Mouse (Mus musculus) olfactory bulb, adult 2 months (tissue): ENCODE measurements around the gene Itpk1. TPM values are rescaled to one million over a fixed set of nuclear protein-coding genes. Genes with fewer than 3 reads are reported as not detected.

Experiments
- H3K27ac ChIP-seq: fragments of 200-500 bp; 2 replicates; pipeline ENCODE4 v1.5.1; 2012; ENCODE audit warnings: low read depth, low read length; ENCODE audit not compliant: insufficient read depth
- H3K4me1 ChIP-seq: fragments of 200-500 bp; 2 replicates; pipeline ENCODE4 v1.6.1; 2012; ENCODE audit warnings: low read length; ENCODE audit not compliant: control insufficient read depth, insufficient read depth
- H3K4me3 ChIP-seq: fragments of 200-500 bp; 2 replicates; pipeline ENCODE4 v1.5.1; 2012; ENCODE audit warnings: mild to moderate bottlenecking, low read depth, low read length, moderate library complexity; ENCODE audit not compliant: insufficient read depth
- CTCF ChIP-seq: fragments of 200-500 bp; IDR thresholded peaks from 2 replicates; pipeline ENCODE4 v1.5.1; 2012; ENCODE audit warnings: low read depth, mild to moderate bottlenecking, low read length, moderate library complexity; ENCODE audit not compliant: insufficient read depth
- POLR2A ChIP-seq: fragments of 200-500 bp; IDR thresholded peaks from 2 replicates; pipeline ENCODE4 v1.6.1; 2012; ENCODE audit warnings: mild to moderate bottlenecking, low read depth, low read length, moderate library complexity; ENCODE audit not compliant: insufficient read depth
- WGBS: fragments of 180-500 bp; shearing (Covaris S2); methylation state at CpG from one replicate; pipeline ENCODE4 v1.1.7; 2018; 5-methylcytosine and 5-hydroxymethylcytosine counted together
- polyA plus RNA-seq: library from polyadenylated mRNA; stranded (reverse); fragments of >200 nt; gene quantifications from 2 replicates; pipeline ENCODE4 v1.2.4, GENCODE M21; 2012; ENCODE audit warnings: low replicate concordance; ENCODE audit not compliant: missing spikeins, insufficient read depth, insufficient read length

The Itpk1 gene
- polyA plus RNA-seq, 1 experiment: not detected

GRCm38 (mm10) chr12:102661772-102662171 lies 43.0 kb downstream of the Itpk1 start:
- WGBS: 58% methylated on average over 7 of the region's 7 CpGs
- H3K27ac ChIP-seq: peak overlapping the region; percentile 63
- TF ChIP-seq POLR2A (no peak), CTCF (no peak)
- H3K4me1 ChIP-seq: peaks cover 41% of the 10 kb centered on the region
- no peak overlapping the region for H3K4me3 ChIP-seq

GRCm38 (mm10) chr12:102660906-102661651 lies 43.7 kb downstream of the Itpk1 start:
- H3K4me1 ChIP-seq: peaks cover 44% of the 10 kb centered on the region
- no peak for TF ChIP-seq CTCF
- peak overlapping the region; percentile 63 for H3K27ac ChIP-seq
- 94% methylated on average over 8 of the region's 8 CpGs for WGBS
- no peak overlapping the region for H3K4me3 ChIP-seq

- Histone ChIP-seq H3K4me1 (peaks cover 51% of the 10 kb centered on the region), H3K27ac (no peak overlapping the region; the same call in 1 of the 2 replicates), H3K4me3 (no peak overlapping the region)
- 27% methylated on average over 6 of the region's 6 CpGs for WGBS
- no peak for TF ChIP-seq CTCF
- no peak for TF ChIP-seq POLR2A
Observed at GRCm38 (mm10) chr12:102653003-102653402, 51.7 kb downstream of the Itpk1 start.

GRCm38 (mm10) chr12:102652420-102652819 lies 52.3 kb downstream of the Itpk1 start:
- Histone ChIP-seq H3K4me3 (no peak overlapping the region), H3K4me1 (peaks cover 50% of the 10 kb centered on the region), H3K27ac (no peak overlapping the region)
- TF ChIP-seq CTCF: no peak
- WGBS: 69% methylated on average over 8 of the region's 8 CpGs

- no peak for TF ChIP-seq CTCF
- TF ChIP-seq POLR2A: no peak
- WGBS: 62% methylated on average over 8 of the region's 8 CpGs
Observed at GRCm38 (mm10) chr12:102651871-102652270, 52.9 kb downstream of the Itpk1 start.

GRCm38 (mm10) chr12:102651401-102651800 lies 53.3 kb downstream of the Itpk1 start:
- TF ChIP-seq CTCF (no peak), POLR2A (no peak)
- WGBS: 77% methylated on average over 8 of the region's 8 CpGs
- Histone ChIP-seq H3K4me3 (no peak overlapping the region), H3K27ac (no peak overlapping the region), H3K4me1 (peaks cover 55% of the 10 kb centered on the region)

More at GRCm38 (mm10) chr12:102651871-102652270, 52.9 kb downstream of the Itpk1 start:
- H3K4me1 ChIP-seq: peaks cover 54% of the 10 kb centered on the region
- H3K4me3 ChIP-seq: no peak overlapping the region
- no peak overlapping the region for H3K27ac ChIP-seq

- Histone ChIP-seq H3K27ac (no peak overlapping the region), H3K4me1 (peaks cover 59% of the 10 kb centered on the region), H3K4me3 (no peak overlapping the region)
- TF ChIP-seq POLR2A: no peak
- TF ChIP-seq CTCF: no peak
- WGBS: 96% methylated on average over 4 of the region's 4 CpGs
Observed at GRCm38 (mm10) chr12:102650649-102651048, 54.1 kb downstream of the Itpk1 start.

- TF ChIP-seq POLR2A (no peak), CTCF (no peak)
- H3K27ac ChIP-seq: no peak overlapping the region
- H3K4me3 ChIP-seq: no peak overlapping the region
- H3K4me1 ChIP-seq: peaks cover 51% of the 10 kb centered on the region
- 74% methylated on average over 14 of the region's 14 CpGs for WGBS
Observed at GRCm38 (mm10) chr12:102647839-102648564, 56.7 kb downstream of the Itpk1 start.

GRCm38 (mm10) chr12:102646586-102647260 lies 58.0 kb downstream of the Itpk1 start:
- TF ChIP-seq POLR2A: no peak
- no peak for TF ChIP-seq CTCF
- no peak overlapping the region for H3K27ac ChIP-seq
- peaks cover 44% of the 10 kb centered on the region for H3K4me1 ChIP-seq
- no peak overlapping the region for H3K4me3 ChIP-seq
- WGBS: 86% methylated on average over 7 of the region's 7 CpGs
